Mouse (Mus musculus): ENCODE results near the gene Gm4559.
"Not testable (repeated sequence)": the region's sequence is repeated elsewhere in the genome, so short reads cannot be mapped to it uniquely, and the experiment has no call there.

Gene Gm4559

DNA sequence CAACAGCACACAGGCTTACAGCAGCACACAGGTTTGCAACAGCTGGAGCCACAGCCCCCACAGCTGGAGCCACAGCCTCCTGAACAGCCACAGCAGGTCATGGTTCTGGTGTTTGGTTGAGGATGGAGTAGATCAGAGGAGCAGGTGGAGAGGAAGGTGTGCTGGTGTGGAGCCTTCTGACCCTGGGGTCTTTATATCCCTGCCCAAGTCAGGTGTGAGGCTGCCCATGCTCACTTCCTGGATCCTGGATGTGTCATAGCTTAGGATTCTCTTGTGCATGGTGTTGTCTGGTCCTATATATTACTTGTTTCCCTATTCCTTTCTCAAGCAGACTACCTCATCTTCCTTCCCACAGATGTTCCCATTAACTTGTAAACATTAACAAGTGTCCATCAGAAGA lies at the start of gene Gm4559:
Gene Gm4559 (minus strand): TSS at position 101 of the 400 bp plus-strand sequence.
- DNase-seq (ENCODE audit: low spot score), result not testable (repeated sequence)

DNA sequence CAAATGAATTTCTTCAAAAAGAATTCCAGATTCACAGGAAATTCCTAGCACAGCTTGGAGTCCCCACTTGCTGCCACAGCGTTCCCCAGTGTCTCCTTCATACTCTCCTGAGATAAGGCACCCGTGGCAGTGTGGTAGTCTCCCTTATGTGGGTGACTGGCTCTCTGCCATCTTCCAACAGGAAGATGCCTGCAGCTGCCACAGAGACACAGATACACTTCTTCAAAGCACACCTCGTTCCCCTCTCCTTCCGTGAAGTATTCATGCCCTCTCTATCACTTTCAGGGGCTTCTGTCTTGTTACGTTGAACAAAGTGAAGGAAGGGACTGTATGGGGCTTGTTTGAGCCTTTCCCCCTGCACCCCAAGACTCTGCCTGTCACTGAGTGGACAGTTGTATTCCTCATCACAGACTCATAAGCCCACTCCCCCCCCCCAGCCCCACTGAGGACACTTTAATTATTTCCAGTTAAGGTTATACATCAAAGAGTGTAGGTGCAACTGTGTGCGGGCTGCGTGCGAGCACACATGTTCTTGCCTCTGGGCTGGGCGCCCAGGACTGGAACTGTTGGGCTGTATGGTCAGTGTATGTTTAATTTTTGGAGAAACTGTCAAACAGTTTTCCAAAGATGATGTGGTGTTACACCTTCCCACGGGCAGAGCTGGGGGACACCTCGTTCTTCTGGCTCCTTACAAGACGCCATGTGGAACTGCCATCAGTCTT lies 49.4 kb upstream of the Gm4559 start:
- no peak for DNase-seq (ENCODE audit: low spot score)

DNA sequence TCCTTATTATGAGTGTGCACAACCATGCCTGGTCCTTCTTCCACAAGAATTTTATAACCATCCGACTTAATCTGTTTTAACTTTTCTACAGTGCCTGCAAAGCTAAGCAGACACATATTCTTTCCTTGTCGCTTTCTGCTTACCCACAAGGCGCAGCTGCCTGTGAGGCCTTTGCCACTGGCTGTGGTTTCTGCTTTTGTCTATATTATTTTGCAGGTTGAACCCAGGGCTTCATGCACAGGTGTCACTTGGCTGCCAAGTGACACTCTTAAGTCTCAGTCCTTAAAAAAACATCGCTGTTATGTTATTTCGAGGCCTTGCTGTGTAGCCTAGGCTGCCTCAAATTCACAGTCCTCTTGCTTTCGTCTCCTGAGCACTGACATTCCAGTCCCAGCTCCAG lies 48.5 kb upstream of the Gm4559 start:
- DNase-seq (ENCODE audit: low spot score), result no peak

DNA sequence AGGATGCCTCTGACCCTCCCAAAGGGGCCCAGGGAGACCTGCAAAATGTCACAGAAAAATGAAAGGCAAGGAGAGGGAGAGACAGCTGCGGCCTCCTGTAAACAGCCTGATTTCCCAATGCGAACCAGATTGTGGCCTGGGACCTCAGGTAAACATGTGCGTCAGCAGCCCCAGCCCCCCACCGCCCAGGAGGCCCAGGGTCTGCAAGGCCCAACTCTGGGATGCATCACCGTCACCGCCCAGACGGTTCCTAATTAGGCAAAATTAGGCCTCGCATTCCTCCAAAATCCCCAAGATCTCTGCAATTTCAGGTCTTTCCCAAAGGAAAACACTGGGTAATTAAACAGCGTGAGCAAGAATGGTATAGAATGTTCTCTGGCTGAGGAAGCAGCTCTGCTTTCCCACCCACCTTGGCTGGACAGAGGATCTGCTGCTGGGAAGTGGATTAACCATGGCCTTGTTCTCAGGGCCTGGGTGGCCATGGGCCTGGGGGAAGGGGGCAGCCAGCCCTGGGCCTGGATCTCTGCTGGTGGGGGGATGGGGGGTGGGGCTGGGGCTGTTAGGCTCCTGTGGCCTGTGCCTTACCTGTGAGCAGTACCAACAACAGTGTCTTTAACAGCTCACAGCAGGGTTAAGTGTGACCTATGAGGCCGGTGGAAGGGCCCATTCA lies 47.6 kb upstream of the Gm4559 start:
- DNase-seq (ENCODE audit: low spot score), result not testable (repeated sequence)

DNA sequence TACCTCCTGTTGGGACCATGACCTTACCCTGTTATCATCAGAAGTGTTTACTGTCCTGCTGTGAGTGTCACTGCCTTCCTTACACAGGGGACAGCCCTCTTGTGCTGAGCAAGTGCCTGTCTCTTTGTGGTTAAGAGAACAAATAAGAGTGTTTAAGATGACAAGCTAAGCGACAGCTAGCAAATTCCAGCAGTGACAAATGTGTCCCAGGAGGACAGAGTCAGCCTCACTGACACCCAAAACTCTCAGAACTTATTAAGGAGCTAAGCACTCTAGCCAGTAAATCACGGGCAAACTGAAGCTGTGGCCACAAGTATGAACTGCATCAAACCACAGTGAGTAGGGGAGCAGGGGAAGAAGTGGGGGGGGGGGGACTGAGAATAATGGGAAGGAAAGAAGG lies 46.7 kb upstream of the Gm4559 start:
- DNase-seq (ENCODE audit: low spot score), result no peak

DNA sequence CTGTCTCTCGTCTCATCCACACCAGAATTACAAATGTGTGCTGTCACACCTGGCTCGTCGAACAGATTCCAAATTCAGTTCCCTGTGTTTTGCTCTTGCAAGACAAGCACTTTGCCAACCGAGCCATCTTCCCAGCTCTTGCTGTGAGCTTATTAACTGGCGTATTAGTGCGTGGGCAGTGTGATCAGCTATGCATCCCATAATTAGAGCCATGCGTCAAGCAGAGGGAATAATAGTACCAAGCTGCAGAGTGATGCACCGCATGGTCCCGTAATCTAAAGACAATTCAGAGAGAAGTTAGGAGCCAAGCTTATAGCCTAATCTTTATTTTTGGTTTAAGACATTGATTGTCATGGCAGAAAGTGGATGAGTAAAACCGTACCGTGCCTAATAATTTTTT lies 45.0 kb upstream of the Gm4559 start:
- no peak for DNase-seq (ENCODE audit: low spot score)

DNA sequence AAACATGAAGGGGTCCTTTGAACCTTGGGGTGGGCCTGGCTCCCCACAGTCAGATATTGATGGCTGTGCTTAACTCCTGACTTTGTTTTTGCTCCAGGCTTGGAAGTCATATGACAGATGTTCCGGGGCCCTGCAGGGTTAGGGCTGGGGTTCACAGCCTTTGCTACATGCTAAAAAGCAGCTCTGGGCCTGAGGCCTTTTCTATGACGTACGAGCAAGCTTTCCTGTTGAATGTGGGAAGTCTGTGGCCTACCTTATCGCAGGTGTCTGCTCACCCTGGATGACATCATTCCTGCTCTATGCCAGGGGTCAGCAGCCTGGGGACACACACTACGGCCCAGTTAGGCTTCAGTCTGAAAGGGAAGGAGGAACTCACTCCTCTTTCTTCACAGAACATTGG lies 43.1 kb upstream of the Gm4559 start:
- peak; percentile 46 for DNase-seq (ENCODE audit: low spot score)

DNA sequence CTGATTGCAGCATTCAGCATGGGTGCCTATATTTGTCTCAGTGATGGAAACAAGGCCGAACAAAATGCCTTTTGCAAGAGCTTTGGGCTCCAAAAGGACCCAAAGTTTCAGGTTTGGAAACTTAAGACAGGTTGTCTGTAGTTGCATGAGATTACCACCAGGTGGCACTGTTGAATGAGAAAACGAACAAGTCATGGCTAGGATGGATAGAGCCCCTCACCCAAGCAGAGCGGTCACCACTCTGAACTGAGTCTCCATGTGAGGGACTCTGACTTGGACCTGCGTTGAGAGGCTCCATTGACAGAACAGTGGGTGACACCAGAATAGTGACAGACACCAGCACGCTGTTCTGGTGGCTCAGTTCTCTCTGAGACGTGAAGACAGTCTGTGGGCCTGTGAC lies 42.4 kb upstream of the Gm4559 start:
- peak; percentile 81 for DNase-seq (ENCODE audit: low spot score)

DNA sequence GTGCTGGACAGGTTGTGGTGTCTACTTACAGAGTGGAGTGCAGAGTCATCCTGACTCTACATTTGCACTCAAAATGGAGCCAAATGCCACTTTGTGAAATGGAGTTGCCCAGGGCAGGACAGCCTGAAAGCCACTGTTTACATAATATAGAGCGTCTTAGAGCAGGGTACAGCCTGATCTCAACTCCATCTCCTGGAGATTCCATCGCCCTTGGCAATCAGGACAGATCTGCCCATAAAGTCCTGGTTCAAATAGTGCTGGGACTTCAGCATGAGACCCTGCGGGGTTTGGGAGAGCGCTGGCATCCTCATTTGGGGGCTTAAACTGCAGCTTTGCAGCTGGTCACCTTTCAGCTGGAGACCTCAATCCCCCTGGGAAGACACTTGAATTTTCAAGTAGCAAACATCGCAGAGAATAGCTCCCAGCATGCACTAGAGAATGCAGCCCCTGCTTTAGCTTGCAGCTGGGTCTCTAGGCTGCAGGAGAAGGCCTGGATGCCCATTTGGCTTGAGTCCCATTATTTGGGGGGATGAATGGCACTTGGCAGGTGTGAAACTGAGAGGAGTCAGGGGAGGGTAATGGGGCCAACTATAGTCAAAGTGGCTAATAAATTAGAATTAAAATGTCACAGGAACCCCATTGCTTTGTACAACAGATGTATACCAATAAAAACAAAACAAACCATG lies 40.6 kb upstream of the Gm4559 start:
- no peak for DNase-seq (ENCODE audit: low spot score)

DNA sequence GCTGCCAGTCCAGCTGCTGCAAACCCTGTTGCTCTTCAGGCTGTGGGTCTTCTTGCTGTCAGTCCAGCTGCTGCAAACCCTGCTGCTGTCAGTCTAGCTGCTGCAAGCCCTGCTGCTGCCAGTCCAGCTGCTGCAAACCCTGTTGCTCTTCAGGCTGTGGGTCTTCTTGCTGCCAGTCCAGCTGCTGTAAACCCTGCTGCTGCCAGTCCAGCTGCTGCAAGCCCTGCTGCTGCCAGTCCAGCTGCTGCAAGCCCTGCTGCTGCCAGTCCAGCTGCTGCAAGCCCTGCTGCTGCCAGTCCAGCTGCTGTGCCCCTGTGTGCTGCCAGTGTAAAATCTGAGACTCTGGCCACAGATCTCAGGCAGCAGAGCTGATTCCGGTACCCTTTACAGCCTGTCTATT lies 29.8 kb upstream of the Gm4559 start:
- not testable (repeated sequence) for DNase-seq (ENCODE audit: low spot score)

DNA sequence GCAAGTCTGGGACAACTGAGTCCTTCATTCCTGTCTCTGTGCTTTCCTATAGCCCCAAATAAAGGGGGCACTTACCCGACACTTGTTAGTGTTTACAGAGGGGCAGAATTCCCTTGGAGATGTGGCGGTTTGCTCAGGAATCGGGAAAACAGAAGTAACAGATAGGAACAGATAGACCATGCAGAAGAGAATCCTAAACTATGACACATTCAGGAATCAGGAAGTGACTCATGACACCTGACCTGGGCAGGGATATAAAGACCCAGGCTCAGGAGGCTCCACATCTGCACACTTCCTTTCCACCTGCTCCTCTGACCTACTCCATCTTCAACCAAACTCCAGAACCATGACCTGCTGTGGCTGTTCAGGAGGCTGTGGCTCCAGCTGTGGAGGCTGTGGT lies 29.1 kb upstream of the Gm4559 start, which contains the start of gene Krtap5-4:
Gene Krtap5-4 (plus strand): TSS at position 301 of the 400 bp plus-strand sequence.
- no peak for DNase-seq (ENCODE audit: low spot score)

DNA sequence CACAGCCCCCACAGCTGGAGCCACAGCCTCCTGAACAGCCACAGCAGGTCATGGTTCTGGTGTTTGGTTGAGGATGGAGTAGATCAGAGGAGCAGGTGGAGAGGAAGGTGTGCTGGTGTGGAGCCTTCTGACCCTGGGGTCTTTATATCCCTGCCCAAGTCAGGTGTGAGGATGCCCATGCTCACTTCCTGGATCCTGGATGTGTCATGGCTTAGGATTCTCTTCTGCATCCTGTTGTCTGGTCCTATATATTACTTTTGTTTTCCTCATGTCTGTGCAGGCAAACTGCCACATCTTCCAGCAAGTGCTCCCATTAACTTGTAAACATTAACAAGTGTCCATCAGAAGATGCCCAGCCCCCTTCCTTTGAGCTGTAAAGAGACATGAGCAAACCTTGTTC lies 22.9 kb upstream of the Gm4559 start, which contains the start of gene Krtap5-1:
Gene Krtap5-1 (minus strand): TSS at position 101 of the 400 bp plus-strand sequence.
- DNase-seq (ENCODE audit: low spot score), result not testable (repeated sequence)

DNA sequence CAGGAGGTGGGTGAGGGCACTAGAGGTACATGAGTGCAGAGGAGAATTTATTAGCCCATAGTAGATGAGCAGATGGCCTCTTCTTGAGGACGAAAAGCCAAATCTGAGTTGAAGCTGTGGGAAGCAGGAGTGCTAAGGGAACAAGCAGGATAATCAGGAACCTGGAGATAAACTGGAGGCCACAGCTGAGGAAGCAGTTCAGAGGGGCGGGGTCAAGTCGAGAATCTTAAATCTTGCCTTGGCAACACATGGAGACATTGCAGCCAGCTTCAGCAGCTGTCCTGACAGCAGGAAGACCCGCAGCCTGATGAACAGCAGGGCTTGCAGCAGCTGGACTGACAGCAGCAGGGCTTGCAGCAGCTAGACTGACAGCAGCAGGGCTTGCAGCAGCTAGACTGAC lies 21.9 kb upstream of the Gm4559 start:
- DNase-seq (ENCODE audit: low spot score), result not testable (repeated sequence)

DNA sequence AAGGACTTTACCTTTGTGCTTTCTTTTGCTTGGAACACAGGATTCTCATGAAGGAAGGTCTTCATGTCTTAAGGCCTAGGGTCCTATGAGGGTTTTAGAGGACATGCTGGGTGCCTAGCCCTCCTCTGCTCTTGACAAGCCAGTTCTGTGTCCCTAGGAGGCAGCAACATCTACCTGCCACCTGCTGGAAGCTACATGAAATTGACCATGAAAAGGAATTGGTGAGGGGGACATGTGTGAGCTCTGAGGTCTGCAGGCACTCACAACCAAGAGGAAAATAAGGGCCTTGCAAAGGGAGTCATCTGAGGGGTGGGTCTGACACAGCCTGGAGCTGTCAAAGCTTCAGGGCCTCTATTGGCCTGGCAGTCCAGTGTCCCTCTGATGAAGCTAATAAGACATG lies 21.3 kb upstream of the Gm4559 start:
- DNase-seq (ENCODE audit: low spot score), result no peak

DNA sequence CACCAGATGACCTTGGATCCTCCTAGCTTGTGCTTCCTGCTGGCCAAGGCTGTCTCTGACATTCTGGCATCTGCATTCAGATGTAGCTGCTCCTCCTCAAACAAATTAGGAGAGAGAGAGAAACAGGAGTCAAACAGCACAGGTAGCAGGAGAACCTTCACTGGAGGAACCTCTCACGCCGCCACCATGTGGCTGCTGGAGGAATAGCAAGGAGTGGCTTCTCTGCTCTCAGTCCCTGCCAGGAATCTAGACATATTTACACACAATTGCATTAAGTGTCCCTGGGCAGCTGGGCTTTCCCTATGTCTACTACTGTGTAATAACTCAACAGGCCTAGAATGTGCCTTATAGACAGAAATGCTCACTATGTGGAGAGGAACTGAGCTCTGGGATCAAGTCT lies 19.7 kb upstream of the Gm4559 start:
- DNase-seq (ENCODE audit: low spot score), result peak; percentile 61

DNA sequence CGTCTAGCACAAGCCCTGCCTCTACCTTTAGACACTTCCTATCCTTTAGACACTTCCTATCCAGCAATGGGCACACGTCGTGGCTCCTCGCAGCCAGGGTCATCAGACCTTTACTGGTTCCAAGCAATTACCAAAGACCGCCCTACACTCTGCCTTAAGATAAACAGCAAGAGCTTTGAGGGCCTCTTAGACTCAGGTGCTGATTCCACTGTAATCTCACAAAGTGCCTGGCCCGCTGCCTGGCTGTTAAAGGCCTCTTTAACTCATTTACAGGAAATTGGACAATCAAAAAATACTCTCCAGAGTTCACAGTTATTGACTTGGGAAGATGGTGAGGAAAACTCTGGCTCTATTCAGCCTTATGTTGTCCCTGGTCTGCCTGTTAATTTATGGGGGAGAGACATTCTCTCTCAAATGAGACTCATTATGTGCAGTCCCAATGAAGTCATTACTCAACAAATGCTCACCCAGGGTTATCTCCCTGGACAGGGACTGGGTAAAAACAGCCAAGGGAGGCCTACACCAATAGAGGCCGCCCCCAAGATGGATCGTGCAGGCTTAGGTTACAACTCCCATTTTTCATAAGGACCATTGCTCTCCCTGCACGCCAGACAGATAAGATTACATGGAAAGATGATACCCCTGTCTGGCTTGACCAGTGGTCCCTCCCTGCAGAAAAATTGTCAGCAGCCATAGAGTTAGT lies 11.9 kb upstream of the Gm4559 start:
- peak; percentile 39 for DNase-seq (ENCODE audit: low spot score)

DNA sequence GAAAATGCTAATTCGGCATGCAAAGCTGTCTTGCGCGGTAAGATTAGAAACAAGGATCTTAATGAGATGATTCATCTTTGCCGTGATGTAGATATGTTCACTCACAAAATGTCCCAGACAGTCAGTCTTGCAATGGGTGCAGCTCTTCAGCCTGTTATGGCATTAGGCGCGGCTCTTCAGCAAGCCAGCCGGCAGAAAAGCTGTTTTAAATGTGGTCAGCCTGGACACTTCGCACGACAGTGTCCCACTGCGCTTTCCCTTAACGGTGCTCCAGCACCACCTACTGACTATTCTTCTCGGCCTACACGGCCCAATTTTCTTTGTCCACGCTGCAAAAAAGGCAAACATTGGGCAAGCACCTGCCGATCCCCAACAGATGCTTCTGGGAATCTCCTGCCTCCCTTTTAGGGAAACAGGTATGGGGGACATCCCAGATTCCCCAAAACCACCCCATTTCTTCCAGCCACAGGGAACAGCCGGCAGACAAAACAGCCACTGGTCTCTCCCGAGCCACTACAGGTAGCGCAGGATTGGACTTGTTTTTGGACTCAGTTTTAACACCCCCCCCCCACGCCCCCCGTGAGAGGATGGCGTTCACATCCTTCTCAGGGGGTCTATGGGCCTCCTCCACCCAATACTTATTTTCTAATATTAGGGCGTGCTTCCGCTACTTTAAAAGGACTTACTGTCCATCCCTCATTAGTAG lies 11.1 kb upstream of the Gm4559 start:
- DNase-seq (ENCODE audit: low spot score), result peak; percentile 75

DNA sequence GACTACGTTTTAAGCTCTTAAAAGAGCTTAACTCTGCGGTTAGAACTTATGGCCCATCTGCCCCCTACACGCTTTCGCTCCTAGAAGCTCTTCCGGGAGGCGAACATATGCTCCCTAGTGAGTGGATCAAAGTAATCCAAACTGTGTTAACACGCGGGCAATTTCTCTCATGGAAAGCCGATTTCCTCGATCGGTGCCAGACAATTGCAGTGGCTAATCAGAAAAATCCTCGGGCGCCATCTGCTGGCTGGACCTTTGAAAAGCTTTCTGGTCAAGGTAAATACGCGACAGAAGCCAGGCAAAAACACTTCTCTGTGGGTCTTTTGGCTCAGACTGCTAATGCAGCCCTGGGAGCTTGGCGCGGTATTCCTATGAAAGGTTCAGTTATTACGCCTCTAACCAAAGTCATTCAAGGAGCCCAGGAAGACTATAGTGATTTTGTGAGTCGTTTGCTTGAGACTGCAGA lies 10.5 kb upstream of the Gm4559 start:
- peak; percentile 99 for DNase-seq (ENCODE audit: low spot score)

DNA sequence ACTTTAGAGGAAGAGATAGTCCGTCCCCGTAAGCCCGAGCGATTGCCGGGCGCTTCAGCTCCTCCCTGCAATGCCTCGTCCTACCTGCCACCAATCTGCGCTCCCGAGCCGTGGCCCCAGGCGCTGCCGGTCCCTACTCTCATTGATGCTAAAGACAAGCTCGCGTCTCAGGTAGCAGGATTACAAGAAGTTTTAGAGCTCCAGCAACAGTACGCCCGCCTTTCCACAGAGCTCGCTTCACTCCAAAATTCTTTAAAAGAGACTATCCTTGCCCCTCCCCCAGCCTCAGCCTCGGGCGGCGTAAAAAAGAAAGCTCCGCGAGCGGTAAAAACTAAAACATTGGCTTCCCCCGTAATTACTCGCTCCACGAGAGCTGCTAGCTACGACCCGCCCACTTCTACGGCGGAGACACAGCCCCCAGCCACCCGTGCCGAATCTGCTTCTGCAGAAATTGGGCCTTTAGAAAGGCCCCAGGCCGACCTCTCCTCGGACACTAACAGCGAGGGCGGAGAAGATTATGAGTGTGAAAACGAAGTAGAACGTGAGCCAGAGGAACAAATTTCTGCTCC lies 9.9 kb upstream of the Gm4559 start:
- peak; percentile 83 for DNase-seq (ENCODE audit: low spot score)

DNA sequence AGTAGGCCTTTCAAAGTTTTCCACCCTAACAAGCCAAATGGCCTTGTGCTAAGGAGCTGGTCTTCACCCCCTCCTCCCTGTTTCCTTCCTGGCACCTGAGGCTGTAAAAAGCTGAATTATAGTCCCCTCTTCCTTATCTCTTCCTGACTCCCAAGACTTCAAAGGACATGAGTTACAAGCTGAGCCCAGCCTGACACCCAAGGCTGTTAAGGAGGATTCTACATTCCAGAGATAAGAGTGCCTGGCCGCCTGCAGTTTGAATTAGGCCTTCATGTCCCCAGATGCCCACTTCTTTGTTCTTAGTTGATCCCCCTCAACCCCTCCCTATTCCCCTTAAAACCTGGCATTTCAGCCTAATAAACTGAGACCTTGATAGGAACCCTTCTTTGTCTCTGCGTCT lies 8.7 kb upstream of the Gm4559 start:
- peak; percentile 28 for DNase-seq (ENCODE audit: low spot score)

DNA sequence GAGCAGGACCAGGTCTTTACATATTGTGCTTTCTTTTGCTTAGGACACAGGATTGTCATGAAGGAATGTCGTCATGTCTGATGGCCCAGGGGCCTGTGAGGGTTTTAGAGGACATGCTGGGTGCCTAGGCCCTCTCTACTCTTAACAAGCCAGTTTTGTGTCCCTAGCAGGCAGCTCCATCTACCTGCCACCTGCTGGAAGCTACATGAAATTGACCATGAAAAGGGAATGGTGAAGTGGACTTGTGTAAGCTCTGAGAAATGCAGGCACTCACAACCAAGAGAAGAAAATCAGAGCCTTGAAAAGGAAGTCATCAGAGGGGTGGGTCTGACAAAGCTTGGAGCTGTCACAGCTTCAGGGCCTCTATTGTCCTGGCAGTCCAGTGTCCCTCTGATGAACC lies 5.1 kb upstream of the Gm4559 start:
- not testable (repeated sequence) for DNase-seq (ENCODE audit: low spot score)

All from embryo, embryonic 10.5 days (tissue).